Mouse (Mus musculus) cerebellum, adult 8-10 months (tissue): ENCODE measurements around the gene Ggt5.

Source experiments
- DNase-seq: peaks from one replicate; pipeline ENCODE4 v3.0.0; 2022

Gene Ggt5

DNA sequence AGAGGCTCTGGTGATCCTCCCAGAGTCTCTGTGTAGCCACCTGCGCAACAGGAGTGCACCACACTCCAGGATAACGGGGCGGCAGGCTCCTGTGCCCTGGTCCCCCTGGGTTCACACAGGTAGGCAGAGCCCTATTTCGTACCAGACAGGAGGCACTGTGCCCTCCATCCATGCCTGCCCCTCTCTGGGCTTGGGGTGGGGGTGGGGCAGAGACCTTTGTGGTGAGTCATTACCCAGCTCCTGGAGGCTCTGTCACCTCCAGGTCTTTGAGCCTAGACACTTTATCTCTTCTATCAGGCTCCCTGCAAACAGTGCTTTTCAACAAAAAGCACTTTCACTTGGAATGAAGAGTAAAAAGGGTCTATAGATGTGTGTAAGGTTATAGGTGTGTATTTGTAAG is 20.3 kb upstream of the Ggt5 start:
- no peak for DNase-seq

DNA sequence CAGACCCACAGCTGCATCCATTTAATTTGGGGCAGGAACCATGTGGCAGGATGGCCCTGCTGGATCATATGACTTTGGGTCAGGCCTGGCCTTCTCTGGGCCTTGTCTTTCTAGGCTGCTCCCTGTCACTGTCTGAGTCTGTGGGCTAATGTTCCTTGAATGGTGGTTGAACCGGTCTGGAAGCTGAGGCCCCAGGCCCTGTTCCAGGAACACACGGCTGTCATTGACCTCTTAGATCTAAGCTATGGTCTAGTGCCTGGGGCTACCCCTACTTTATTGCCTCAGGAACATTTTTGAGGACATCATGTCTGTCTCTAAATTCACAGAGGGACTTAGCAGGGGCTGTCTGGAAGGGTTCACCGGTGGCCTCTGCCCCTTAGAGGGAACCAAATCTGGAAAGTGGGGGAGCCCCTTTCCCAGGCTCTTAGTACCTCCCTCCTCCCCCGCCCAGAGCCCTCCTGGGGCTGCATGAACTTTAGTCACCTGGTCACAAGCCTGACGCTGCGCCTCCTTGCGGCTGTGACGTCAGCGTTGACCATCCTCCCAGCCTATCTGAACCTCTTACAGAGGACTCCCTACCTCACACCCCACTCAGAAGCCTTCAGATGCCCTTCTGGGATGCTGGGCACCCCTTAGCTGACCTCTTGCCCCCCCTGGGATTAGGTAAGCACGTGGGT is 18.0 kb upstream of the Ggt5 start:
- DNase-seq = no peak

- DNase-seq = no peak
Measured at GRCm38 (mm10) chr10:75571937-75572336, 17.2 kb upstream of the Ggt5 start.

- DNase-seq = no peak
Measured at GRCm38 (mm10) chr10:75573181-75573580, 16.0 kb upstream of the Ggt5 start.

DNA sequence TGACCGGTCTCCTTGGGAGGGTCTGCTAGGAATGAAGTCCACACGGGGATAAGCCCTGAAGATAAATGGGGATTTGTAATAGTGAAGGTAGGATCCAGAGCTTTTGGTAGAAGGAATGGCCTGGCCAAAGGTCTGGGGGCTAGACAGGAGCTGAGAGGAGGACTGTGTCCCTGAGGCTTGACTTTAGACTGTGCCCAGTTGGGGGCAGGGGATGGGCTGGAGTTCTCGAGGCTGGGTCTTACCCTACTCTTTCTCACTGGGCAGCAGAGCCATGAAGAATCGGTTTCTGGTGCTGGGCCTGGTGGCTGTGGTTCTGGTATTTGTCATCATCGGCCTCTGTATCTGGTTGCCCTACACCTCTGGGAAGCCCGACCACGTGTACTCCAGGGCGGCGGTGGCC is 15.2 kb upstream of the Ggt5 start:
- DNase-seq = no peak

DNA sequence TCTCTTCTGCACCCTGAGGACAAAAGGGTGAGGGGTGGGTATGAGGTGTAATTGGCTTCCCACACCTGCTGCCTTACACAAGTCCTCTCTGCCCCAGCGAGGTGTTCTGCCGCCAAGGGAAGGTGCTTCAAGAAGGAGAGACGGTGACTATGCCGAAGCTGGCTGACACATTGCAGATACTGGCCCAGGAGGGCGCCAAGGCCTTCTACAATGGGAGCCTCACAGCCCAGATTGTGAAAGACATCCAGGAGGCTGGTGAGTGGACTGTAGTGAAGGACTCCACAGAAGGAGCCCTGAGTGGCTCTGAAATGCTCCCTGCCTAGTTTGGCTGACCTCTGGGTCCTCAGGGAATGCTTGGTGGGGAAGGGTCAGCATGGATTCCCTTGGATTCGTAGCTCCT is 10.0 kb upstream of the Ggt5 start:
- no peak for DNase-seq

- peak; percentile 89 for DNase-seq
Measured at GRCm38 (mm10) chr10:75585876-75586552, 3.1 kb upstream of the Ggt5 start.

DNA sequence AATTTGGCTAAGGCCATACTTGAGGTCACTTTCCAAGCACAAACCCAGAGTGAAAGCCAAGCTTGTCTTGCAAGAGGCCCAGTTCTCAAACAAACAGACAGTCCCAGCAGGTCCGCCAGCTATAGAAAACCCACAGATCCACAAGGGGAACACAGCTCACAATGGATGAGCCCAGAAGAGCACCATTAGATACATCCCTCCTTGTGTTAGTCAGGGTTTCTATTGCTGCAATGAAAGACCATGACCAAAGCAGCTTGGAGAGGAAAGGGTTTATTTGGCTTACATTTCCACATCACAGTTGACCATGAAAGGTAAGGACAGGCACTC is 2.6 kb upstream of the Ggt5 start:
- DNase-seq = no peak

DNA sequence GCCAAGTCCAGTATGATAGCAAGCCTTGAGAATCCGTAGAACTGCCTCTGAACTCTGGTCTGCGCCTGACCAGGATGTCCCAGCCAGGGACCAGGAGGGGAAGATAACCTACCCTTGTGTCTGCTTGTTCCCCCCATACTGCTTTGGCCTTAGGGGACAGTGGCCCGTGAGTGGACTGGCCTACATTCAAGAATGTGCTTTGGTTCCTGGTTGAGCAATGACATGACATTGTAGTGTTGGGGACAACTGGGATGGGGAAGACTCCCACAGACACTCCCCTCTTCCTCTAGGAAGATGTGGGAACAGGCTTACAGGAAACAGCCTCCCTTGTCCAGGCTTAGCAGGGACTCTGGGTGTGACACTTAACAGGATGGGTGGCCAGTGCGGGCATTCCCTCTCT is 1.4 kb upstream of the Ggt5 start:
- no peak for DNase-seq

DNA sequence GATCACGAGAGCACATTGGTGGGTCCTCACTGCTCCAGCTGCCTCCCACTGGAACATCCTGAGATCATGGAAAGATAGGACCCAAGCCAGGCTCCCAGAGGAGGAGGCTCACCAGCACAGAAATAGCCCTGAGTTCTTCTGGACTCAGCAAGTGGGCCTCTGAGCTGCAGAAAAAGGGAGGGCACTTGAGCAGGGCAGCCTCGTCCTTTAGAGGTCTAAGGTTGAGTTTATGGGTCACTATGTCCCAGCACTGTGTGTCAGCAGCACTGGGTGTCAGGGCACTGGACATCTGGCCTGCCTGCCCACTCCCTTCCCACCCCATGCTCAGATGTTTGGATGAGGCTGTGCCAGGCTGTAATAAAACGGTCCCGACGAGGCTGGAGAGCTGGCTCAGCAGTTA is 804 bp upstream of the Ggt5 start:
- no peak for DNase-seq

DNA sequence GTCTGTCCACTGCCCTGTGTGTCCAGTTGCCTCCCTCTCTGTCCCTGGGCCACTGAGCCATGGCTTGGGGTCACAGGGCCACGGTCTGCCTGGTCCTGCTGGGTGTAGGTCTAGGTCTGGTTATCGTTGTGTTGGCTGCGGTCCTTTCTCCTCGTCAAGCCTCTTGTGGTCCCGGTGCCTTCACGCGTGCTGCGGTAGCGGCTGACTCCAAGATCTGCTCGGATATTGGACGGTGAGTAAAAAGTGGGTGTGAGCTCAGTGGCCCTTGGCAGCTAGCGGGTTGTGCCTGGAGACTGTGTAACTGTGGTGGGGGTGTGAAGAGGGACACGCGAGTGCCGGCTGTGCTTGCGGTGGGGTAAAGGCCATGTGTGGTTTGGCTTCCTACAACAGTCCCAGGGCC is 511 bp downstream of the Ggt5 start:
- DNase-seq = no peak

DNA sequence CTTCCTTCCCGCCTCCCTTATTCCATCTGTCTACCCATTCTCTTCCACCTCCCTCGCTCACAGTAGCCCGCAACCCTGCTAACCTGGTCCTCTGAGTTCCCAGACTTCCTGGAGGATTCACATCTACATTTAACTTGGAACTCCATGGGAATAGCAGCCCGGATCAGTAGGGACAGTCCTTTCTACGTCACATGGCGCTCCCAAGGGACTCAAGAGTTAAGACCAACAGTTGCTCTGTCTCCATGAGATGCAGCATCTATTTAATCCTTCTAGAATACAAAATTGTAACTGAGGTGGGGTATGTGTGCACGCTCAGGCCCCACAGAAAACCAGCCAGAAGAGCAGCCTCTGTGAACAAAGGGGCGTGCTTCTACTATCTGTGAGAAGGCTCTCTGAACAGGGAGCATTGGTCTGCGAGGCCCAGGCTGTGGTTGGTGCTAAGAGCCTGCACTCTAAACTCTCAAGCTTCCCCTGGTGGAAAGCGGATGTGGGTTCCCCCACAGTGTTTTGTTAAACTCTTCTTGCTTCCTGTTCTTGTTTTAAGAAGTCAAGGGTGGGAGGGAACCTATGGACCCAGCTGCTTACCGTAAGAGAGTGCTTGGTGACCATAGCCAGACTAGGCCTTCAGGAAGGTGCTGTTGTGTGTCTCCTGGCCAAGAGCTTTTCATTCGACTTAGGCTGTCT is 2.2 kb downstream of the Ggt5 start:
- DNase-seq = no peak

GRCm38 (mm10) chr10:75592585-75592984 is 3.4 kb downstream of the Ggt5 start:
- DNase-seq = no peak

DNA sequence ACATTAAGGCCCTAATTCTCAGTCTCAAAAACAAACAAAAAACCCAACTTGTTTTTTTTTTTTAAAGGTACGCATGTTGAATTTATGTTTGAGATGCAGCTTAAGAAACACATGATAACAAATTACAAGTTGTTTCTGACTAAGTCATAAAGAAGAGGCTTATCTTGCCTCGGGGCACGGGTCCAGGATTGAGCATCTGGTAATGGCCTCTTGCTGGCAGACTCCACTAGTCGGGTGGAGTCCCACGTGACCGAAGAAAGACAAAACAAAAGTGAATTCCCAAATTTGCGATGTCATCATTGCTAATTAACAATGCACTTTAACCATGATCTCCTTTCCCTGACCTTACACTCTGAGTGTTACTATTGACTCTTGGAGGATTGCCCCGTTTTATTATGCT is 6.8 kb downstream of the Ggt5 start:
- DNase-seq = no peak

DNA sequence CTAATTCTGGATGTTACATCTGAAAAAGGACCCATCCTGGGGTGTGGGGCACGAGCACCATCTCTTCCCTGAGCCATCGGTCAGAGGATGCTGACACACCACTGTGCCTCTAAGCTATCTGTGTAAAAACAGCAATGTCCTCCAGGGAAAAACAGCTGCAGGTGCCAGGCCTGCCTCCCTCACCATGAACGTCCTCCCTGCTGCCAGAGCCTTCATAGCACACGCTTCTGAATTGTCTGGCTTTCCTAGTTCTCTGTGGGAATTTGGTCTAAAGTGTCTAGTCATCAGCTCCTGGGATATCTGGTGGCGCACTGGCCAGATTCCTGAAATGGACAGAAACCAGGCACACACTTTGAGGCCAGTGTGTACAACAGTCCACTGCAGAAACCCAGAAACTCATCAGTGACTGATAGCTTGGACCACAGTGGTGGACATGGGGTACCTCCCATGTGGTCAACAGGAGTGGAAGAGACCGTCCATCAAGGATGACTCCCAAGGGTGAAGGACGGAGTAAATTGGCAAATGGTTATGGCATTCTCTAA is 11.1 kb downstream of the Ggt5 start:
- no peak for DNase-seq

GRCm38 (mm10) chr10:75605162-75605846 is 16.2 kb downstream of the Ggt5 start:
- DNase-seq = no peak

- no peak for DNase-seq
Measured at GRCm38 (mm10) chr10:75607253-75607652, 18.1 kb downstream of the Ggt5 start.

- no peak for DNase-seq
Measured at GRCm38 (mm10) chr10:75608975-75609374, 19.8 kb downstream of the Ggt5 start.

DNA sequence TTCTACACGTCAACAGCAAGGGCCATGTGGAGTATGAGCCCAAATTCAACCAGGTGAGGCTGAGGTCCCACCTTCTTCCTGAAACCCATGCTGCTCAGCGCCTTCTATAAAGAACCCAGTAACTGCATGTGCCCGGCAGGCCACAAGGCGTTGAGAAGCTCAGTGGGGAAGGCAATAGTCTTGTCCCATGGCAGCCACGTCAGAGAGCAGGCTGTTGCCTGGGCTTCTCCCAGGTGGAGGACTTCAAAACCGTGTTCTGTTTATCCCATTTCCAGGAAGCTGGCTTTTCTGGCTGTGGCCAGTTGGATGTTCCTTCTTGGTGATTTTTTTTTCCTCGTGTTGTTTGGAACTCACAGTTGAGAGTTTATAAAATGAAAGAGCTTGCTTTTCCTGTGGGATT is 21.3 kb downstream of the Ggt5 start:
- DNase-seq = no peak

GRCm38 (mm10) chr10:75616044-75616443 is 26.9 kb downstream of the Ggt5 start:
- DNase-seq = no peak

- no peak for DNase-seq
Measured at GRCm38 (mm10) chr10:75620818-75621217, 31.7 kb downstream of the Ggt5 start.

- no peak for DNase-seq
Measured at GRCm38 (mm10) chr10:75625920-75626319, 36.8 kb downstream of the Ggt5 start.

DNA sequence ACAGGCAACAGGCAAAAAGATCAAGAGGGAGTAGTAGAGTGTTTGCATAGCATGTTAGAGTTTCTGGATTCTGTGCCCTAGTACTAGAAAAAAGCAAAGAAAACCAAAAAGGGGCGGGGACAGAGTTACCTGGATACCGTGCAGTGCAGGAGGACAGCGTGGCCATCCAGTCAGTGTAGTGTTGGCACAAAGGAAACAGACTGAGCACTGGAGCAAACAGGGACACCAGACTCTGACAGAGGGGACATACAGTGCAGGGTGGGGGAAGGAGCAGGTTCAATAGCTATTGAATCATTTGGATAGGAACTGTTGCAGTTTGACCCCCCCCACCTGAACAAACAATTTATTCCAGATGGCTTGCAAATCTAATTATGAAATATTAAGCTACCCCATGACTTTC is 37.9 kb downstream of the Ggt5 start:
- no peak for DNase-seq

DNA sequence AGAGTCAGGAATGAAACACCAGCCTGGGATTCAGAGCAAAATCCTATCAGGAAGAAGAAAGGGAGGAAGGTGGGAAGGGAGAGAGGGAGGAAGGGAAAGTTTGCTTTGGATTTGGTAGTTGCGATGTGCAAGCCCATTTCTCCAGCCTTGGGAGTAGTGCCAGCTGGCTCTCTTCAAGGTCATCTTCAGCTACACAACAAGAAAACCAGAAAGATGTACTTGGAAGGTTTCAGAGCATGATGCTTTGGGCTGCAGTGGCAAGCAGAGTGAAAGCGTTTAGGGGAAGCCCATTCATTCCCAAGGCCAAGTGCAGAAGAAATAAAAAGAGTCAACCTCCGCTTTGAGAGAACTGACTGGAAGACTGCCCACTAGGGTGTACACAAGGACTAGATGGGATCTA is 38.4 kb downstream of the Ggt5 start:
- no peak for DNase-seq
